Mouse (Mus musculus) testis, adult 10 weeks (tissue): Measurements from ENCODE around the gene Dnajc7. TPM values are rescaled to one million over a fixed set of nuclear protein-coding genes. Genes with fewer than 3 reads are reported as not detected.

Experiments
- polyA plus RNA-seq: library from polyadenylated mRNA; stranded (reverse); fragments of 350-450 nt; fragmentation: Illumina TruSeq; extraction: RNeasy Lipid Tissue Mini Kit (QIAGEN cat#74804); gene quantifications from one replicate; pipeline ENCODE4 v1.2.3, GENCODE M21; 2014; ENCODE audit warnings: low read depth, low replicate concordance

Gene Dnajc7
- polyA plus RNA-seq, result 259 TPM

GRCm38 (mm10) chr11:100619982-100620381 lies at the start of gene Dnajc7:
TSS of gene Dnajc7 (minus strand) at chr11:100620168.

GRCm38 (mm10) chr11:100618761-100619484 lies 1.0 kb downstream of the Dnajc7 start, which contains the start of gene Nkiras2:
TSS of gene Nkiras2 (plus strand) at chr11:100619244.

GRCm38 (mm10) chr11:100574708-100575483 lies 45.1 kb downstream of the Dnajc7 start, which contains the start of gene Cnp:
TSS of gene Cnp (plus strand) at chr11:100574904.

GRCm38 (mm10) chr11:100544832-100545745 lies 74.9 kb downstream of the Dnajc7 start, which contains the start of gene Ttc25:
TSS of gene Ttc25 (plus strand) at chr11:100545607.

Other genes starting within 250 kb of the Dnajc7 start
- gene Jup, start 222.4 kb downstream of the Dnajc7 start, polyA plus RNA-seq, result 1.8 TPM
- 2.7 TPM for gene P3h4, start 205.3 kb downstream of the Dnajc7 start, polyA plus RNA-seq
- gene Fkbp10, start 204.5 kb downstream of the Dnajc7 start, polyA plus RNA-seq, result 0.39 TPM
- gene Nt5c3b, start 178.4 kb downstream of the Dnajc7 start, polyA plus RNA-seq, result 56.1 TPM
- 256 TPM for gene Klhl10, start 178.3 kb downstream of the Dnajc7 start, polyA plus RNA-seq
- 25.2 TPM for gene Klhl11, start 147.4 kb downstream of the Dnajc7 start, polyA plus RNA-seq
- 16.8 TPM for gene Acly, start 92.2 kb downstream of the Dnajc7 start, polyA plus RNA-seq
- gene Ttc25, start 74.6 kb downstream of the Dnajc7 start, polyA plus RNA-seq, result 67.7 TPM
- gene Cnp, start 45.3 kb downstream of the Dnajc7 start, polyA plus RNA-seq, result 1.2 TPM
- 13.0 TPM for gene Nkiras2, start 924 bp downstream of the Dnajc7 start, polyA plus RNA-seq
- 0.11 TPM for gene Zfp385c, start 72.3 kb upstream of the Dnajc7 start, polyA plus RNA-seq
- 6.3 TPM for gene Dhx58, start 84.1 kb upstream of the Dnajc7 start, polyA plus RNA-seq
- 2.8 TPM for gene Kat2a, start 92.3 kb upstream of the Dnajc7 start, polyA plus RNA-seq
- 93.0 TPM for gene Hspb9, start 93.7 kb upstream of the Dnajc7 start, polyA plus RNA-seq
- 10.5 TPM for gene Rab5c, start 118.0 kb upstream of the Dnajc7 start, polyA plus RNA-seq
- gene Kcnh4, start 139.8 kb upstream of the Dnajc7 start, polyA plus RNA-seq, result not detected
- gene Hcrt, start 142.8 kb upstream of the Dnajc7 start, polyA plus RNA-seq, result not detected
- 0.18 TPM for gene Ghdc, start 150.8 kb upstream of the Dnajc7 start, polyA plus RNA-seq
- gene Stat5b, start 230.6 kb upstream of the Dnajc7 start, polyA plus RNA-seq, result 0.42 TPM
- 0.85 TPM for gene Stat5a, start 239.2 kb upstream of the Dnajc7 start, polyA plus RNA-seq